Mouse (Mus musculus): ENCODE data around the gene Nfil3.

- no peak for TF ChIP-seq CTCF (conservative IDR thresholded peaks at IDR 0.05; ENCODE audit: insufficient read depth, insufficient read length, low read depth, low read length)
- TF ChIP-seq POLR2A (IDR thresholded peaks at IDR 0.05; ENCODE audit: low read depth, low read length) = no peak
Measured at GRCm38 (mm10) chr13:53000481-53000880, 19.6 kb upstream of the Nfil3 start.

All from kidney, adult 2 months (tissue).